Mouse (Mus musculus) liver, adult 2 months (tissue): Measurements from ENCODE around the gene BC016579. TPM values are rescaled to one million over a fixed set of nuclear protein-coding genes. Genes with fewer than 3 reads are reported as not detected.
A peak's percentile ranks its signal among the peaks of the same experiment; 100 is the strongest.

Experiments used
- DNase-seq: peaks from one replicate; pipeline ENCODE4 v3.0.0-alpha.2; 2011; ENCODE audit warnings: low read depth, low spot score; ENCODE audit errors: extremely low read depth
- H3K27ac ChIP-seq: fragments of 200-500 bp; replicated peaks from 2 replicates; pipeline ENCODE4 v1.5.1; 2012; ENCODE audit warnings: low read depth, mild to moderate bottlenecking, control low read depth, inconsistent platforms, low read length; ENCODE audit not compliant: insufficient read depth
- H3K27me3 ChIP-seq: fragments of 200-500 bp; 2 replicates; pipeline ENCODE4 v1.6.1; 2012; ENCODE audit warnings: mild to moderate bottlenecking, moderate library complexity, low read length, inconsistent platforms; ENCODE audit not compliant: control insufficient read depth, insufficient read depth
- H3K36me3 ChIP-seq: fragments of 200-500 bp; 2 replicates; pipeline ENCODE4 v1.6.1; 2012; ENCODE audit warnings: low read length, inconsistent platforms; ENCODE audit not compliant: control insufficient read depth, insufficient read depth
- H3K4me1 ChIP-seq: fragments of 200-500 bp; 2 replicates; pipeline ENCODE4 v1.6.1; 2011; ENCODE audit warnings: low read length; ENCODE audit not compliant: control insufficient read depth, insufficient read depth
- H3K4me3 ChIP-seq: fragments of 200-500 bp; 2 replicates; pipeline ENCODE4 v1.5.1; 2011; ENCODE audit warnings: low read depth, mild to moderate bottlenecking, control low read depth, low read length, moderate library complexity; ENCODE audit not compliant: insufficient read depth
- H3K79me2 ChIP-seq: fragments of 200-500 bp; 2 replicates; pipeline ENCODE4 v1.6.1; 2012; ENCODE audit warnings: inconsistent platforms, mild to moderate bottlenecking, low read length, moderate library complexity; ENCODE audit not compliant: control insufficient read depth, insufficient read depth
- H3K9ac ChIP-seq: fragments of 200-500 bp; 2 replicates; pipeline ENCODE4 v1.6.1; 2012; ENCODE audit warnings: low read depth, mild to moderate bottlenecking, control low read depth, inconsistent platforms, low read length
- CTCF ChIP-seq: fragments of 200-500 bp; IDR thresholded peaks from 2 replicates; pipeline ENCODE4 v1.5.1; 2011; ENCODE audit warnings: low read depth, low read length, control low read depth
- POLR2A ChIP-seq: fragments of 200-500 bp; IDR thresholded peaks from 2 replicates; pipeline ENCODE4 v1.6.1; 2011; ENCODE audit warnings: low read length, control low read depth; ENCODE audit not compliant: insufficient read depth; ENCODE audit errors: extremely low read depth
- WGBS: fragments of 180-500 bp; shearing (Covaris S2); methylation state at CpG from one replicate; pipeline ENCODE4 v1.1.7; 2018; 5-methylcytosine and 5-hydroxymethylcytosine counted together
- polyA plus RNA-seq: library from polyadenylated mRNA; depleted of rRNA; stranded (reverse); fragments of >200 nt; gene quantifications from 2 replicates; pipeline ENCODE4 v1.2.3, GENCODE M21; 2012; rRNA removed
- total RNA-seq: library from RNA; depleted of rRNA; stranded (reverse); fragments of >200 nt; gene quantifications from 2 replicates; pipeline ENCODE4 v1.2.3, GENCODE M21; 2014; rRNA removed

BC016579 gene
- total and polyA plus RNA-seq, 2 experiments: 0.18 TPM; not detected in 1

GRCm38 (mm10) chr16:45609300-45609699 lies 44.6 kb downstream of the BC016579 start:
- no peaks in the 10 kb centered on the region for H3K36me3 ChIP-seq
- whole genome bisulfite sequencing: 72% methylated on average over 3 of the region's 3 CpGs
- H3K27ac ChIP-seq: peak overlapping the region; percentile 69
- no peaks in the 10 kb centered on the region for H3K27me3 ChIP-seq
- H3K9ac ChIP-seq: no peak overlapping the region
- peaks cover 9% of the 10 kb centered on the region for H3K4me1 ChIP-seq
- no peaks in the 10 kb centered on the region for H3K79me2 ChIP-seq
- H3K4me3 ChIP-seq: no peak overlapping the region
- TF ChIP-seq CTCF: peak; percentile 26; the same call in 1 of the 2 replicates
- no peak for TF ChIP-seq POLR2A
- DNase-seq: peak; percentile 55

- Histone ChIP-seq H3K27me3 (no peaks in the 10 kb centered on the region), H3K4me1 (peaks cover 9% of the 10 kb centered on the region), H3K27ac (peak overlapping the region; percentile 69), H3K36me3 (no peaks in the 10 kb centered on the region), H3K4me3 (no peak overlapping the region), H3K79me2 (no peaks in the 10 kb centered on the region), H3K9ac (no peak overlapping the region)
- DNase-seq: peak; percentile 96
- 8% methylated on average over 4 of the region's 4 CpGs for WGBS
- TF ChIP-seq POLR2A (no peak), CTCF (peak; percentile 62)
Measured at GRCm38 (mm10) chr16:45608481-45608954, 45.4 kb downstream of the BC016579 start.

GRCm38 (mm10) chr16:45595494-45595893 lies 58.4 kb downstream of the BC016579 start:
- TF ChIP-seq CTCF (no peak), POLR2A (no peak)
- no peak for DNase-seq
- H3K79me2 ChIP-seq: no peaks in the 10 kb centered on the region
- H3K9ac ChIP-seq: no peak overlapping the region
- no peaks in the 10 kb centered on the region for H3K27me3 ChIP-seq
- no peak overlapping the region for H3K27ac ChIP-seq
- H3K4me3 ChIP-seq: no peak overlapping the region
- no peaks in the 10 kb centered on the region for H3K4me1 ChIP-seq
- H3K36me3 ChIP-seq: no peaks in the 10 kb centered on the region

GRCm38 (mm10) chr16:45593656-45594055 lies 60.2 kb downstream of the BC016579 start:
- no peaks in the 10 kb centered on the region for H3K36me3 ChIP-seq
- H3K27ac ChIP-seq: no peak overlapping the region
- no peak overlapping the region for H3K9ac ChIP-seq
- no peaks in the 10 kb centered on the region for H3K79me2 ChIP-seq
- WGBS: 82% methylated on average over 1 of the region's 1 CpGs
- no peaks in the 10 kb centered on the region for H3K4me1 ChIP-seq
- TF ChIP-seq POLR2A (no peak), CTCF (no peak)
- no peaks in the 10 kb centered on the region for H3K27me3 ChIP-seq
- DNase-seq: no peak
- H3K4me3 ChIP-seq: no peak overlapping the region

GRCm38 (mm10) chr16:45582512-45582911 lies 71.4 kb downstream of the BC016579 start:
- DNase-seq: peak; percentile 53
- Histone ChIP-seq H3K36me3 (no peaks in the 10 kb centered on the region), H3K27me3 (no peaks in the 10 kb centered on the region), H3K4me3 (no peak overlapping the region), H3K9ac (no peak overlapping the region), H3K27ac (no peak overlapping the region), H3K4me1 (no peaks in the 10 kb centered on the region), H3K79me2 (no peaks in the 10 kb centered on the region)
- peak; percentile 59 for TF ChIP-seq CTCF
- no peak for TF ChIP-seq POLR2A
- WGBS: 10% methylated on average over 2 of the region's 2 CpGs

GRCm38 (mm10) chr16:45579883-45580282 lies 74.0 kb downstream of the BC016579 start:
- DNase-seq: peak; percentile 5
- no peak overlapping the region for H3K4me3 ChIP-seq

More at GRCm38 (mm10) chr16:45579883-45580282, 74.0 kb downstream of the BC016579 start:
- Histone ChIP-seq H3K4me1 (no peaks in the 10 kb centered on the region), H3K36me3 (no peaks in the 10 kb centered on the region), H3K9ac (no peak overlapping the region), H3K79me2 (no peaks in the 10 kb centered on the region), H3K27me3 (no peaks in the 10 kb centered on the region), H3K27ac (no peak overlapping the region)
- WGBS: 41% methylated on average over 12 of the region's 12 CpGs
- TF ChIP-seq CTCF (no peak), POLR2A (no peak)

Other genes starting within 250 kb of the BC016579 start
- 1.0 and 1.9 TPM in 2 replicates for gene Cd200, start 245.0 kb downstream of the BC016579 start, total RNA-seq
- 0.86 and 1.2 TPM in 2 replicates for gene Cd200, start 245.0 kb downstream of the BC016579 start, polyA plus RNA-seq
- gene Gm609, start 161.1 kb downstream of the BC016579 start, total RNA-seq: 0.46 and 0.74 TPM in 2 replicates
- 0.04 and 0.07 TPM in 2 replicates for gene Gm609, start 161.1 kb downstream of the BC016579 start, polyA plus RNA-seq
- not detected in 2 replicates for gene Gm17783, start 122.0 kb downstream of the BC016579 start, total RNA-seq
- gene Gm17783, start 122.0 kb downstream of the BC016579 start, polyA plus RNA-seq: not detected in 2 replicates
- gene Slc9c1, start 118.8 kb downstream of the BC016579 start, total RNA-seq: not detected in 2 replicates
- not detected in 2 replicates for gene Slc9c1, start 118.8 kb downstream of the BC016579 start, polyA plus RNA-seq
- 0.09 and 0.20 TPM in 2 replicates for gene Gcsam, start 43.7 kb downstream of the BC016579 start, total RNA-seq
- 0.05 and 0.15 TPM in 2 replicates for gene Gcsam, start 43.7 kb downstream of the BC016579 start, polyA plus RNA-seq
- under 0.01 and 0.07 TPM in 2 replicates for gene Tmprss7, start 39.6 kb upstream of the BC016579 start, total RNA-seq
- 0.04 TPM in 1 of 2 replicates, not detected in the other for gene Tmprss7, start 39.6 kb upstream of the BC016579 start, polyA plus RNA-seq
- 0.54 and 0.55 TPM in 2 replicates for gene Tagln3, start 70.5 kb upstream of the BC016579 start, total RNA-seq
- 0.09 and 0.43 TPM in 2 replicates for gene Tagln3, start 70.5 kb upstream of the BC016579 start, polyA plus RNA-seq
- gene Abhd10, start 88.9 kb upstream of the BC016579 start, total RNA-seq: 4.6 and 7.2 TPM in 2 replicates
- 2.5 and 5.1 TPM in 2 replicates for gene Abhd10, start 88.9 kb upstream of the BC016579 start, polyA plus RNA-seq